Mouse (Mus musculus) gastrocnemius, postnatal 10 days (tissue): ENCODE measurements around the gene Nsa2. TPM values are rescaled to one million over a fixed set of nuclear protein-coding genes. Genes with fewer than 3 reads are reported as not detected.

Source experiments
- DNase-seq: peaks from one replicate; pipeline ENCODE4 v3.0.0; 2021; ENCODE audit warnings: mixed read lengths
- total RNA-seq, 2 experiments: library from RNA; stranded (reverse); gene quantifications; 2 replicates each; pipeline ENCODE4 v1.2.3; 2021

Gene Nsa2
- total RNA-seq, 2 experiments from 2014 or later, result 77.3 to 84.0 TPM

GRCm38 (mm10) chr13:97087421-97087820 is 50.3 kb downstream of the Nsa2 start:
- DNase-seq, result no peak

- no peak for DNase-seq
Observed at GRCm38 (mm10) chr13:97086316-97086715, 51.4 kb downstream of the Nsa2 start.

- no peak for DNase-seq
Observed at GRCm38 (mm10) chr13:97082432-97082831, 55.3 kb downstream of the Nsa2 start.

GRCm38 (mm10) chr13:97080615-97081014 is 57.1 kb downstream of the Nsa2 start:
- DNase-seq, result no peak

GRCm38 (mm10) chr13:97080201-97080600 is 57.5 kb downstream of the Nsa2 start:
- DNase-seq, result no peak

Other genes with a start within 250 kb of the Nsa2 start
- under 1 TPM; 0.21 to 0.41 TPM for gene Gcnt4, start 213.2 kb downstream of the Nsa2 start, total RNA-seq
- gene 1700029F12Rik, start 103.6 kb downstream of the Nsa2 start, total RNA-seq, result not detected
- gene Fam169a, start 70.7 kb downstream of the Nsa2 start, total RNA-seq, result under 1 TPM in 1 of 2 experiments, not detected in 1; 0.12 TPM
- gene Gm6169, start 38.7 kb downstream of the Nsa2 start, total RNA-seq, result 10 to 100 TPM in 1 of 2 experiments, under 1 TPM in 1; 0.52 to 13.3 TPM
- 10 to 100 TPM; 32.2 to 35.5 TPM for gene Gfm2, start within 50 bp of the Nsa2 start, total RNA-seq
- 10 to 100 TPM; 16.2 to 25.9 TPM for gene Hexb, start 60.4 kb upstream of the Nsa2 start, total RNA-seq
- 1 to 10 TPM; 6.4 to 8.2 TPM for gene Enc1, start 103.2 kb upstream of the Nsa2 start, total RNA-seq